Mouse (Mus musculus): ENCODE measurements around the gene Uba2. TPM values are rescaled to one million over a fixed set of nuclear protein-coding genes. Genes with fewer than 3 reads are reported as not detected.

Uba2 gene
- total RNA-seq (2014; rRNA removed) (31.8 and 33.6 TPM in 2 replicates), polyA plus RNA-seq (2012; rRNA removed) (13.6 and 16.9 TPM in 2 replicates)

GRCm38 (mm10) chr7:34169454-34169853 lies at the start of gene Uba2:
Gene Uba2, minus strand, starts transcription at chr7:34169599.
- Histone ChIP-seq H3K36me3 (ENCODE audit: control insufficient read depth, insufficient read depth, low read length) (peaks cover 3% of the 10 kb centered on the region), H3K79me2 (ENCODE audit: control insufficient read depth, insufficient read depth, low read length) (peaks cover 7% of the 10 kb centered on the region; the same call in 1 of the 2 replicates), H3K4me1 (ENCODE audit: control insufficient read depth, insufficient read depth, low read length) (peaks cover 8% of the 10 kb centered on the region; the same call in 1 of the 2 replicates), H3K27me3 (ENCODE audit: control insufficient read depth, insufficient read depth, low read length) (no peaks in the 10 kb centered on the region), H3K27ac (replicated peaks; ENCODE audit: insufficient read depth, low read depth, low read length) (no peak within 1 kb of the TSS), H3K4me3 (ENCODE audit: insufficient read depth, low read depth, low read length) (peak within 1 kb of the TSS; percentile 82), H3K9ac (ENCODE audit: low read depth, low read length) (no peak within 1 kb of the TSS)
- DNase-seq (ENCODE audit: extremely low read depth, low read depth, low spot score), result no peak
- no peak for TF ChIP-seq POLR2A (IDR thresholded peaks at IDR 0.05; ENCODE audit: extremely low read depth, insufficient read depth, low read length)
- TF ChIP-seq CTCF (IDR thresholded peaks at IDR 0.05; ENCODE audit: low read depth, low read length), result no peak
- 85% methylated on average over 3 of the region's 3 CpGs for WGBS

- DNase-seq (ENCODE audit: extremely low read depth, low read depth, low spot score), result no peak
- TF ChIP-seq POLR2A (IDR thresholded peaks at IDR 0.05; ENCODE audit: extremely low read depth, insufficient read depth, low read length) (no peak), CTCF (IDR thresholded peaks at IDR 0.05; ENCODE audit: low read depth, low read length) (no peak)
- H3K4me3 ChIP-seq (ENCODE audit: insufficient read depth, low read depth, low read length), result no peak overlapping the region
- no peaks in the 10 kb centered on the region for H3K27me3 ChIP-seq (ENCODE audit: control insufficient read depth, insufficient read depth, low read length)
- H3K79me2 ChIP-seq (ENCODE audit: control insufficient read depth, insufficient read depth, low read length), result no peaks in the 10 kb centered on the region
- no peak overlapping the region for H3K27ac ChIP-seq (replicated peaks; ENCODE audit: insufficient read depth, low read depth, low read length)
- H3K36me3 ChIP-seq (ENCODE audit: control insufficient read depth, insufficient read depth, low read length), result peaks cover 34% of the 10 kb centered on the region
- peaks cover 14% of the 10 kb centered on the region for H3K4me1 ChIP-seq (ENCODE audit: control insufficient read depth, insufficient read depth, low read length)
- WGBS, result 72% methylated on average over 1 of the region's 1 CpGs
- no peak overlapping the region for H3K9ac ChIP-seq (ENCODE audit: low read depth, low read length)
Measured at GRCm38 (mm10) chr7:34218496-34218895, 49.1 kb upstream of the Uba2 start.

- TF ChIP-seq POLR2A (IDR thresholded peaks at IDR 0.05; ENCODE audit: extremely low read depth, insufficient read depth, low read length), result no peak
- no peak for TF ChIP-seq CTCF (IDR thresholded peaks at IDR 0.05; ENCODE audit: low read depth, low read length)
- H3K36me3 ChIP-seq (ENCODE audit: control insufficient read depth, insufficient read depth, low read length), result peaks cover 26% of the 10 kb centered on the region
- WGBS, result 92% methylated on average over 10 of the region's 10 CpGs
- no peaks in the 10 kb centered on the region for H3K27me3 ChIP-seq (ENCODE audit: control insufficient read depth, insufficient read depth, low read length)
- no peak for DNase-seq (ENCODE audit: extremely low read depth, low read depth, low spot score)
- H3K4me3 ChIP-seq (ENCODE audit: insufficient read depth, low read depth, low read length), result no peak overlapping the region
- no peaks in the 10 kb centered on the region for H3K79me2 ChIP-seq (ENCODE audit: control insufficient read depth, insufficient read depth, low read length)
- no peak overlapping the region; the same call in 1 of the 2 replicates for H3K27ac ChIP-seq (replicated peaks; ENCODE audit: insufficient read depth, low read depth, low read length)
- peaks cover 14% of the 10 kb centered on the region for H3K4me1 ChIP-seq (ENCODE audit: control insufficient read depth, insufficient read depth, low read length)
- H3K9ac ChIP-seq (ENCODE audit: low read depth, low read length), result no peak overlapping the region
Measured at GRCm38 (mm10) chr7:34216474-34216873, 47.1 kb upstream of the Uba2 start.

GRCm38 (mm10) chr7:34215481-34215880 lies 46.1 kb upstream of the Uba2 start:
- WGBS, result 38% methylated on average over 9 of the region's 9 CpGs
- H3K9ac ChIP-seq (ENCODE audit: low read depth, low read length), result 0 out of 2 replicates have a peak overlapping the region, but pooled peaks have one; percentile 10
- H3K79me2 ChIP-seq (ENCODE audit: control insufficient read depth, insufficient read depth, low read length), result no peaks in the 10 kb centered on the region
- H3K36me3 ChIP-seq (ENCODE audit: control insufficient read depth, insufficient read depth, low read length), result peaks cover 27% of the 10 kb centered on the region
- no peaks in the 10 kb centered on the region for H3K27me3 ChIP-seq (ENCODE audit: control insufficient read depth, insufficient read depth, low read length)
- no peak for TF ChIP-seq POLR2A (IDR thresholded peaks at IDR 0.05; ENCODE audit: extremely low read depth, insufficient read depth, low read length)
- TF ChIP-seq CTCF (IDR thresholded peaks at IDR 0.05; ENCODE audit: low read depth, low read length), result no peak
- H3K4me1 ChIP-seq (ENCODE audit: control insufficient read depth, insufficient read depth, low read length), result peaks cover 14% of the 10 kb centered on the region
- DNase-seq (ENCODE audit: extremely low read depth, low read depth, low spot score), result peak; percentile 80
- H3K4me3 ChIP-seq (ENCODE audit: insufficient read depth, low read depth, low read length), result no peak overlapping the region
- H3K27ac ChIP-seq (replicated peaks; ENCODE audit: insufficient read depth, low read depth, low read length), result peak overlapping the region; percentile 7

GRCm38 (mm10) chr7:34214644-34215043 lies 45.2 kb upstream of the Uba2 start:
- no peak for TF ChIP-seq POLR2A (IDR thresholded peaks at IDR 0.05; ENCODE audit: extremely low read depth, insufficient read depth, low read length)
- TF ChIP-seq CTCF (IDR thresholded peaks at IDR 0.05; ENCODE audit: low read depth, low read length), result no peak
- Histone ChIP-seq H3K79me2 (ENCODE audit: control insufficient read depth, insufficient read depth, low read length) (no peaks in the 10 kb centered on the region), H3K4me1 (ENCODE audit: control insufficient read depth, insufficient read depth, low read length) (peaks cover 14% of the 10 kb centered on the region), H3K27ac (replicated peaks; ENCODE audit: insufficient read depth, low read depth, low read length) (no peak overlapping the region), H3K4me3 (ENCODE audit: insufficient read depth, low read depth, low read length) (no peak overlapping the region), H3K27me3 (ENCODE audit: control insufficient read depth, insufficient read depth, low read length) (no peaks in the 10 kb centered on the region), H3K36me3 (ENCODE audit: control insufficient read depth, insufficient read depth, low read length) (peaks cover 28% of the 10 kb centered on the region), H3K9ac (ENCODE audit: low read depth, low read length) (no peak overlapping the region)
- 92% methylated on average over 8 of the region's 8 CpGs for WGBS
- DNase-seq (ENCODE audit: extremely low read depth, low read depth, low spot score), result no peak

GRCm38 (mm10) chr7:34213281-34213680 lies 43.9 kb upstream of the Uba2 start:
- DNase-seq (ENCODE audit: extremely low read depth, low read depth, low spot score), result no peak
- TF ChIP-seq POLR2A (IDR thresholded peaks at IDR 0.05; ENCODE audit: extremely low read depth, insufficient read depth, low read length) (no peak), CTCF (IDR thresholded peaks at IDR 0.05; ENCODE audit: low read depth, low read length) (no peak)
- no peaks in the 10 kb centered on the region for H3K79me2 ChIP-seq (ENCODE audit: control insufficient read depth, insufficient read depth, low read length)
- peaks cover 14% of the 10 kb centered on the region for H3K4me1 ChIP-seq (ENCODE audit: control insufficient read depth, insufficient read depth, low read length)
- no peak overlapping the region for H3K4me3 ChIP-seq (ENCODE audit: insufficient read depth, low read depth, low read length)
- H3K9ac ChIP-seq (ENCODE audit: low read depth, low read length), result no peak overlapping the region
- no peaks in the 10 kb centered on the region for H3K27me3 ChIP-seq (ENCODE audit: control insufficient read depth, insufficient read depth, low read length)
- peaks cover 38% of the 10 kb centered on the region for H3K36me3 ChIP-seq (ENCODE audit: control insufficient read depth, insufficient read depth, low read length)
- WGBS, result 81% methylated on average over 7 of the region's 7 CpGs
- H3K27ac ChIP-seq (replicated peaks; ENCODE audit: insufficient read depth, low read depth, low read length), result no peak overlapping the region
